Mouse (Mus musculus) testis, adult 10 weeks (tissue): ENCODE data around the gene Myh7b. TPM values are rescaled to one million over a fixed set of nuclear protein-coding genes. Genes with fewer than 3 reads are reported as not detected.

ENCODE experiments used
- polyA plus RNA-seq: library from polyadenylated mRNA; stranded (reverse); fragments of 350-450 nt; fragmentation: Illumina TruSeq; extraction: RNeasy Lipid Tissue Mini Kit (QIAGEN cat#74804); gene quantifications from one replicate; pipeline ENCODE4 v1.2.3, GENCODE M21; 2014; ENCODE audit warnings: low read depth, low replicate concordance

The Myh7b gene
- polyA plus RNA-seq, result not detected

DNA sequence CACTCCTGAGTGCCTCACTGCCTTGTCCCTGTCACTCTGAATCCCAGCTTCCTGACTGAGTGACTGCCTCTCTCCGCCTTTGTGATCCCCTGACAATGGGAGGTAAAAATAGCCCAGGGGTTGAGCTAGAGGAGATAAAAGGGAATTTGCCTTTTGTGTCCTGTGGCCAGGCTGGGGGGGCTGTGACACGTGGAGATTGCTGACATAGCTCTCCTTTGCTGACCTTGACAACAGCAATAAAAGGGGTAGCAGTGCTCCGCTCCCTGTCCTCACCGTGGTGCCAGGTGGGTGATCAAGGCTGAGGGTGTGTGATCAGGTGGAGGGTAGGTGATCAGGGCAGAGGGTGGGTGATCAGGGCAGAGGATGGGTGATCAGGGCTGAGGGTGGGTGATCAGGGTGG, at the start of gene Myh7b:
TSS of gene Myh7b (plus strand) at position 235 of the 400 bp plus-strand sequence.

DNA sequence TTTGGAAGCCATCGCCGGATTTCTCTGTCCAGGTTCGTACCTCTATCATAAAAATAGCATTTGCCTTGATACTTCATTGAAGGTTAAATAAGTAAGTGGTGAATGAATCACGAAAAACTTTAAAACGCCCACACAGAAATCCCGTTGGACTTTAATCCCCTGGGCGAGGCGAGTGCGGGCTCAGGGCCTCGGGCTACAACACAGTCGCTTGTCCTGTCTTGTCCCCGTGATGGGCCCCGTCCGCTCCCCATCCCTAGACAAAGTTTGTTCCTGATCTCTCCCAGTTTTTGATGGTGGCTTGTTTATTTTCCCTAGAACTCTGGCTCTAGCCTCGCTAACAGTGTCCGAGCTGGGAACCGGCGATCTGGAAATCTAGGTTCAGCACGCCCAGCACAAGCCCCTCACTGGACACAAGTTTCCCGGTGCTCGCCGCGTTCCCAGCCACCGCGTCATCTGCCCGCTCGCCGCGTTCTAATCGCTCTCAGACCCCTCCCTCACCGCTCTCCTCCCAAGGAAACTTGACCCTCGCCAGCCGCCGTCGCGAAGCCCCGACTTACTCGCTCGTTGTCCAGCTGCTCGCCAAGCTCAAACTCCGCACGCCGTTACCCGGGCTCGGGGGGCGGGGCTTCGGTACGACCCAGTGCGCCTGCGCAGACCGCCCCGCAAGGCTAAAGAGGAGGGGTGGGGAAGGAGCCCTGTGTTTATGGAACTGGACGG, 18.7 kb upstream of the Myh7b start, which contains the start of gene Gss:
TSS of gene Gss (minus strand) at position 674 of the 717 bp plus-strand sequence.

Other genes with a start within 250 kb of the Myh7b start
- gene Trp53inp2, start 230.2 kb upstream of the Myh7b start, polyA plus RNA-seq, result 99.8 TPM
- gene Ncoa6, start 137.3 kb upstream of the Myh7b start, polyA plus RNA-seq, result 72.3 TPM
- gene Acss2, start 93.3 kb upstream of the Myh7b start, polyA plus RNA-seq, result 27.1 TPM
- 1.9 TPM for gene Ggt7, start 93.0 kb upstream of the Myh7b start, polyA plus RNA-seq
- 1.1 TPM for gene Gss, start 18.4 kb upstream of the Myh7b start, polyA plus RNA-seq
- gene Trpc4ap, start 81.2 kb downstream of the Myh7b start, polyA plus RNA-seq, result 88.4 TPM
- gene Edem2, start 118.3 kb downstream of the Myh7b start, polyA plus RNA-seq, result 8.4 TPM
- gene Gm17581, start 124.7 kb downstream of the Myh7b start, polyA plus RNA-seq, result not detected
- 0.29 TPM for gene Procr, start 139.9 kb downstream of the Myh7b start, polyA plus RNA-seq
- 0.14 TPM for gene Mmp24, start 164.1 kb downstream of the Myh7b start, polyA plus RNA-seq
- gene BC029722, start 208.2 kb downstream of the Myh7b start, polyA plus RNA-seq, result 4.8 TPM
- 6.4 TPM for gene Eif6, start 215.7 kb downstream of the Myh7b start, polyA plus RNA-seq
- gene Fam83c, start 223.6 kb downstream of the Myh7b start, polyA plus RNA-seq, result not detected